Mouse (Mus musculus): Measurements from ENCODE around the gene Sobp. TPM values are rescaled to one million over a fixed set of nuclear protein-coding genes. Genes with fewer than 3 reads are reported as not detected.

Sobp gene
- polyA plus RNA-seq (2012; ENCODE audit: low replicate concordance): not detected in 2 replicates

GRCm38 (mm10) chr10:43174326-43175155 lies at the start of gene Sobp, which contains the start of gene 9030612E09Rik:
Sobp (minus strand) TSS chr10:43174530.
9030612E09Rik (plus strand) TSS chr10:43174704.

GRCm38 (mm10) chr10:43220910-43221625 lies 46.7 kb upstream of the Sobp start, which contains the start of gene Pdss2:
Pdss2 (plus strand) TSS chr10:43221486.

Other genes with a start within 250 kb of the Sobp start
- not detected in 2 replicates for gene 9030612E09Rik, start 174 bp upstream of the Sobp start, polyA plus RNA-seq (2012; ENCODE audit: low replicate concordance)
- gene Pdss2, start 47.0 kb upstream of the Sobp start, polyA plus RNA-seq (2012; ENCODE audit: low replicate concordance): 6.6 and 7.1 TPM in 2 replicates

All from leukemia stem cell, adult 10-12 weeks (primary cell).